Mouse (Mus musculus): ENCODE data around the gene Usp54. TPM values are rescaled to one million over a fixed set of nuclear protein-coding genes. Genes with fewer than 3 reads are reported as not detected.

Gene Usp54
- total and polyA plus RNA-seq, 3 experiments = 5.3 to 11.7 (median 5.4) TPM

- Histone ChIP-seq H3K27ac (ENCODE audit: insufficient read depth, low read depth) (no peak overlapping the region), H3K36me3 (replicated peaks in 1 of 2; ENCODE audit: control insufficient read depth in 1 of 2, insufficient read depth in 1 of 2, low read length in 1 of 2) (peaks cover 94 to 98% of the 10 kb centered on the region in 2 experiments), H3K9me3 (replicated peaks; ENCODE audit: low read length) (no peaks in the 10 kb centered on the region), H3K4me1 (ENCODE audit: control insufficient read depth in 1 of 2, insufficient read depth in 2 of 2) (peaks cover 7 to 8% of the 10 kb centered on the region in 2 experiments), H3K4me3 (replicated peaks in 1 of 3; ENCODE audit: low read depth in 2 of 3, low read length in 2 of 3, poor library complexity in 1 of 3) (no peak overlapping the region), H3K79me2 (replicated peaks; ENCODE audit: control insufficient read depth, extremely low read depth, insufficient read depth, poor library complexity, severe bottlenecking) (peaks cover 3% of the 10 kb centered on the region; the same call in 1 of the 2 replicates), H3K9ac (ENCODE audit: insufficient read depth, low read depth) (no peak overlapping the region), H3K27me3 (replicated peaks) (no peaks in the 10 kb centered on the region), H3K4me2 (ENCODE audit: insufficient read depth, low read depth, poor library complexity, severe bottlenecking) (no peak overlapping the region)
- no peak for DNase-seq (ENCODE audit: extremely low read depth)
- in situ Hi-C loops (cut with MboI; ENCODE audit: low pct_ligation_motif_present, low pct_unique_long_range_greater_than_20kb, low sequenced_read_pairs) (no loop called here), dilution Hi-C loops (cut with MboI; ENCODE audit: extremely low pct_ligation_motif_present, extremely low pct_unique_long_range_greater_than_20kb, low sequenced_read_pairs) (no loop called here)
- no peak for TF ChIP-seq ETS1 (conservative IDR thresholded peaks at IDR 0.05; ENCODE audit: low read depth, low read length)
Observed at GRCm38 (mm10) chr14:20689009-20689408, 48.1 kb upstream of the Usp54 start.

DNA sequence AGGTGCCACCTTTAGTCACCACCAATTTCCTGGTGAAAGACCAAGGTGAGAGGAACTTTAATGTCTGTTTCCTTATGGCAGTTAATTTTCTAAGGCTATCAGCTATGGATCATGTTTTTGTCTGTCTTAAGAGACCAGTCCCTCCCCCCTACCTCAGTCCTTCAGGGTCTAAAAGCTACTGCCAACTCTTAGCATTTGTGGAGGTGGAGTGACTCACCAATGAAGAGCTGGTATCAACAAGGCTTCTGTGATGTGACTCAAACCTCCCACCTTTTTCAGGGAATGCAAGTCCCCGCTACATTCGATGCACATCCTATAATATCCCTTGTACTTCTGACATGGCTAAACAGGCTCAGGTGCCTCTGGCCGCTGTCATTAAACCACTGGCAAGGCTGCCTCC lies 45.7 kb upstream of the Usp54 start:
- no peak overlapping the region for H3K4me3 ChIP-seq (replicated peaks in 1 of 3; ENCODE audit: low read depth in 2 of 3, low read length in 2 of 3, poor library complexity in 1 of 3)
- TF ChIP-seq ZNF384 (IDR thresholded peaks at IDR 0.05; ENCODE audit: low read depth, low read length) (no peak), POLR2A (IDR thresholded peaks at IDR 0.05; ENCODE audit: low read depth, low read length) (no peak), USF2 (conservative IDR thresholded peaks at IDR 0.05; ENCODE audit: low read depth, low read length) (no peak), ETS1 (conservative IDR thresholded peaks at IDR 0.05; ENCODE audit: low read depth, low read length) (no peak), POLR2AphosphoS2 (IDR thresholded peaks at IDR 0.05; ENCODE audit: low read depth, low read length) (no peak), CTCF (conservative IDR thresholded peaks at IDR 0.05 in 1 of 2, IDR thresholded peaks at IDR 0.05 in 1 of 2; ENCODE audit: low read depth in 2 of 2, low read length in 2 of 2) (no peak), HCFC1 (IDR thresholded peaks at IDR 0.05; ENCODE audit: low read depth, low read length) (no peak), MYC (IDR thresholded peaks at IDR 0.05; ENCODE audit: low read depth, low read length) (no peak)
- no peaks in the 10 kb centered on the region for H3K9me3 ChIP-seq (replicated peaks; ENCODE audit: low read length)
- H3K27me3 ChIP-seq (replicated peaks) = no peaks in the 10 kb centered on the region
- H3K4me1 ChIP-seq (ENCODE audit: control insufficient read depth in 1 of 2, insufficient read depth in 2 of 2) = peaks cover 9 to 10% of the 10 kb centered on the region in 2 experiments
- no peak for DNase-seq (ENCODE audit: extremely low read depth)
- no peaks in the 10 kb centered on the region for H3K79me2 ChIP-seq (replicated peaks; ENCODE audit: control insufficient read depth, extremely low read depth, insufficient read depth, poor library complexity, severe bottlenecking)
- in situ Hi-C loops (cut with MboI; ENCODE audit: low pct_ligation_motif_present, low pct_unique_long_range_greater_than_20kb, low sequenced_read_pairs) (no loop called here), dilution Hi-C loops (cut with MboI; ENCODE audit: extremely low pct_ligation_motif_present, extremely low pct_unique_long_range_greater_than_20kb, low sequenced_read_pairs) (no loop called here)
- no peak overlapping the region for H3K9ac ChIP-seq (ENCODE audit: insufficient read depth, low read depth)
- H3K4me2 ChIP-seq (ENCODE audit: insufficient read depth, low read depth, poor library complexity, severe bottlenecking) = no peak overlapping the region
- H3K27ac ChIP-seq (ENCODE audit: insufficient read depth, low read depth) = no peak overlapping the region
- H3K36me3 ChIP-seq (replicated peaks in 1 of 2; ENCODE audit: control insufficient read depth in 1 of 2, insufficient read depth in 1 of 2, low read length in 1 of 2) = peaks cover 90 to 99% of the 10 kb centered on the region in 2 experiments

DNA sequence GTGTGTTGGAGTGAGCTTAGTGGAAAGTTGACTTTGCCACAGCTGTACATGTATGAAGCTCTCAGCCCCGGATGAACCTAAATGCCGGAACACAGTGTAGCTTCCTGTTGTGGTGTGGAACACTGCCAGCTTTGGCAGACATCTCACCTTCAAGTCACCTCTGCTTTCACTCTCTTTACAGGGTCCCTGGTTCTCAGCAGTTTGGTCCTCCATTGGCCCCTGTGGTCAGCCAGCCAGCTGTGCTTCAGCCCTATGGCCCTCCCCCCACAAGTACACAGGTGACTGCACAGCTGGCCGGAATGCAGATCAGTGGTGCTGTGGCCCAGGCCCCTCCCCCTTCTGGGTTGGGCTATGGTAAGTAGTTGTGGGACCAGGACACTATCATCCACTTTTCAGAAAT lies 41.6 kb upstream of the Usp54 start:
- H3K79me2 ChIP-seq (replicated peaks; ENCODE audit: control insufficient read depth, extremely low read depth, insufficient read depth, poor library complexity, severe bottlenecking) = peaks cover 4% of the 10 kb centered on the region; the same call in 1 of the 2 replicates
- TF ChIP-seq POLR2A (IDR thresholded peaks at IDR 0.05; ENCODE audit: low read depth, low read length) (no peak), USF2 (conservative IDR thresholded peaks at IDR 0.05; ENCODE audit: low read depth, low read length) (no peak), ZNF384 (IDR thresholded peaks at IDR 0.05; ENCODE audit: low read depth, low read length) (no peak), ZKSCAN1 (IDR thresholded peaks at IDR 0.05; ENCODE audit: borderline replicate concordance, low read depth, low read length) (no peak), TCF12 (IDR thresholded peaks at IDR 0.05; ENCODE audit: low read depth, low read length) (peak; percentile 82), MEF2A (IDR thresholded peaks at IDR 0.05; ENCODE audit: borderline replicate concordance, low read depth, low read length) (no peak), MAFK (IDR thresholded peaks at IDR 0.05; ENCODE audit: insufficient replicate concordance, low read length) (no peak), ETS1 (conservative IDR thresholded peaks at IDR 0.05; ENCODE audit: low read depth, low read length) (peak; percentile 45), CHD1 (IDR thresholded peaks at IDR 0.05; ENCODE audit: low read depth, low read length) (no peak), NRF1 (IDR thresholded peaks at IDR 0.05; ENCODE audit: low read depth, low read length) (no peak), NELFE (IDR thresholded peaks at IDR 0.05; ENCODE audit: low read depth, low read length) (no peak), JUN (IDR thresholded peaks at IDR 0.05; ENCODE audit: insufficient read depth, low read depth, low read length) (no peak), HCFC1 (IDR thresholded peaks at IDR 0.05; ENCODE audit: low read depth, low read length) (no peak), ELF1 (IDR thresholded peaks at IDR 0.05; ENCODE audit: low read depth, low read length) (no peak), ZC3H11A (IDR thresholded peaks at IDR 0.05; ENCODE audit: low read depth, low read length) (no peak), E2F4 (IDR thresholded peaks at IDR 0.05; ENCODE audit: insufficient replicate concordance, low read depth, low read length) (no peak)
- no peaks in the 10 kb centered on the region for H3K27me3 ChIP-seq (replicated peaks)
- in situ Hi-C loops (cut with MboI; ENCODE audit: low pct_ligation_motif_present, low pct_unique_long_range_greater_than_20kb, low sequenced_read_pairs) = no loop called here
- peaks cover 90 to 100% of the 10 kb centered on the region in 2 experiments for H3K36me3 ChIP-seq (replicated peaks in 1 of 2; ENCODE audit: control insufficient read depth in 1 of 2, insufficient read depth in 1 of 2, low read length in 1 of 2)
- H3K9ac ChIP-seq (ENCODE audit: insufficient read depth, low read depth) = no peak overlapping the region
- H3K4me3 ChIP-seq (replicated peaks in 1 of 3; ENCODE audit: low read depth in 2 of 3, low read length in 2 of 3, poor library complexity in 1 of 3) = no peak overlapping the region
- peak overlapping the region; percentile 7; the same call in 1 of the 2 replicates for H3K27ac ChIP-seq (ENCODE audit: insufficient read depth, low read depth)
- no peak overlapping the region for H3K4me2 ChIP-seq (ENCODE audit: insufficient read depth, low read depth, poor library complexity, severe bottlenecking)
- peaks cover 14 to 18% of the 10 kb centered on the region in 2 experiments for H3K4me1 ChIP-seq (ENCODE audit: control insufficient read depth in 1 of 2, insufficient read depth in 2 of 2)
- no peak for DNase-seq (ENCODE audit: extremely low read depth)
- no peaks in the 10 kb centered on the region for H3K9me3 ChIP-seq (replicated peaks; ENCODE audit: low read length)
- dilution Hi-C loops (cut with MboI; ENCODE audit: extremely low pct_ligation_motif_present, extremely low pct_unique_long_range_greater_than_20kb, low sequenced_read_pairs) = no loop called here

Measured in CH12.LX (cell line).